In genomic region chr11:96195769-96196280, GRCm38 (mm10) we compare ENCODE assay signal across 38 mouse cellular contexts. TPM values are rescaled to one million over a fixed set of nuclear protein-coding genes. Genes with fewer than 3 reads are reported as not detected.
A peak's percentile ranks its signal among the peaks of the same experiment; 100 is the strongest.
DNase-seq lines count a peak whose midpoint lies in the region; ATAC-seq and TF ChIP-seq lines count a peak whose summit lies in the region.
"Had no signal": no experiment of that assay in that cellular context is flagged by ENCODE, and none has a peak within 500 bp of the region (broad histone marks: within the 10 kb centered on the region; RNA-seq: fewer than 3 reads in every experiment).

No protein-coding gene starts in this region.

- DNase-seq in midbrain, embryonic 10.5 days (ENCODE audit: low spot score) = peak; percentile 35
- peak; percentile 37 for DNase-seq in ZHBTc4 (ENCODE audit: low read depth, low spot score)
- DNase-seq in limb, embryonic 10.5 days (ENCODE audit: low spot score) = peak; percentile 57
- DNase-seq in kidney, adult 9 months = no peak
- no peak for DNase-seq in heart, adult 9 months (ENCODE audit: low spot score in 2 of 2)
- DNase-seq: adrenal gland, postnatal 25 days; cerebellum, adult 18-20 months; cerebellum, postnatal 10 days; gastrocnemius, adult 2 months; heart, adult 2 months; heart, postnatal 10 days; kidney, postnatal 14 days; layer of hippocampus, adult 9-11 months; liver; lung, embryonic 14.5 days; lung, postnatal 14 days; right cerebral cortex, adult 18-20 months; right cerebral cortex, postnatal 4 days; thymus, adult 18-20 months; thymus, postnatal 25 days had no signal

- no peaks in the 10 kb centered on the region for H3K9me3 ChIP-seq in midbrain, embryonic 10.5 days (replicated peaks)
- H3K9me3 ChIP-seq in midbrain, embryonic 13.5 days = no peaks in the 10 kb centered on the region
- no peaks in the 10 kb centered on the region for H3K9me3 ChIP-seq in ES-Bruce4 (replicated peaks; ENCODE audit: control insufficient read depth, insufficient read depth, low read length, poor library complexity, severe bottlenecking)
- no peaks in the 10 kb centered on the region for H3K9me3 ChIP-seq in limb, embryonic 10.5 days (replicated peaks)
- H3K9me3 ChIP-seq: embryonic facial prominence, embryonic 12.5 days; heart, embryonic 13.5 days; hindbrain, embryonic 10.5 days had no signal

- H3K4me1 ChIP-seq in midbrain, embryonic 10.5 days = peaks cover 4% of the 10 kb centered on the region; the same call in 1 of the 2 replicates
- H3K4me1 ChIP-seq in midbrain, embryonic 13.5 days (replicated peaks) = peaks cover 4% of the 10 kb centered on the region; the same call in 1 of the 2 replicates
- H3K4me1 ChIP-seq in ES-Bruce4 (ENCODE audit: control insufficient read depth, insufficient read depth, low read length) = no peaks in the 10 kb centered on the region
- H3K4me1 ChIP-seq in limb, embryonic 10.5 days = peaks cover 30% of the 10 kb centered on the region
- H3K4me1 ChIP-seq: embryonic facial prominence, embryonic 12.5 days had no signal

- no peak for ATAC-seq in midbrain, embryonic 13.5 days
- ATAC-seq: forebrain, embryonic 16.5 days; hindbrain, postnatal 0 days; intestine, postnatal 0 days; Patski had no signal

- H3K27ac ChIP-seq in midbrain, embryonic 10.5 days (replicated peaks) = no peak overlapping the region
- no peak overlapping the region for H3K27ac ChIP-seq in midbrain, embryonic 13.5 days
- no peak overlapping the region for H3K27ac ChIP-seq in ES-Bruce4 (ENCODE audit: insufficient read depth, low read length)
- no peak overlapping the region for H3K27ac ChIP-seq in limb, embryonic 10.5 days
- H3K27ac ChIP-seq: embryonic facial prominence, embryonic 12.5 days; gastrocnemius, adult 2 months; heart, adult 2 months; heart, embryonic 13.5 days; hindbrain, embryonic 10.5 days; hindbrain, postnatal 0 days; liver, embryonic 14.5 days; stomach, postnatal 0 days had no signal

- no peak for TF ChIP-seq POLR2A in ES-Bruce4 (IDR thresholded peaks at IDR 0.05; ENCODE audit: insufficient read depth, low read length)

- WGBS in midbrain, embryonic 10.5 days = 2% methylated on average over 20 of the region's 20 CpGs
- 1% methylated on average over 20 of the region's 20 CpGs for WGBS in midbrain, embryonic 13.5 days
- under 1% methylated on average over 20 of the region's 20 CpGs for WGBS in limb, embryonic 10.5 days

- H3K4me3 ChIP-seq in midbrain, embryonic 10.5 days = no peak overlapping the region
- H3K4me3 ChIP-seq in midbrain, embryonic 13.5 days (replicated peaks) = no peak overlapping the region
- H3K4me3 ChIP-seq in ES-Bruce4 (ENCODE audit: low read depth, low read length) = peak overlapping the region; percentile 18; the same call in 1 of the 2 replicates
- no peak overlapping the region for H3K4me3 ChIP-seq in limb, embryonic 10.5 days
- H3K4me3 ChIP-seq: embryonic facial prominence, embryonic 12.5 days; erythroblast, embryonic 14.5 days; gastrocnemius, adult 2 months; heart, adult 2 months; heart, embryonic 13.5 days; hindbrain, embryonic 10.5 days had no signal

- H3K9ac ChIP-seq in midbrain, embryonic 13.5 days (replicated peaks) = no peak overlapping the region
- no peak overlapping the region for H3K9ac ChIP-seq in ES-Bruce4 (ENCODE audit: low read depth, poor library complexity, severe bottlenecking)
- H3K9ac ChIP-seq: embryonic facial prominence, embryonic 12.5 days; heart, embryonic 13.5 days; liver, embryonic 14.5 days; lung, embryonic 14.5 days had no signal

- TF ChIP-seq EP300 in ES-Bruce4 (IDR thresholded peaks at IDR 0.05; ENCODE audit: insufficient read depth, low read depth, low read length) = no peak

- TF ChIP-seq CTCF in ES-Bruce4 (IDR thresholded peaks at IDR 0.05; ENCODE audit: low read depth, low read length) = no peak

- no peaks in the 10 kb centered on the region for H3K36me3 ChIP-seq in midbrain, embryonic 10.5 days
- H3K36me3 ChIP-seq in midbrain, embryonic 13.5 days = no peaks in the 10 kb centered on the region
- H3K36me3 ChIP-seq in ES-Bruce4 (ENCODE audit: control insufficient read depth, insufficient read depth, low read length, poor library complexity, severe bottlenecking) = no peaks in the 10 kb centered on the region
- H3K36me3 ChIP-seq in limb, embryonic 10.5 days = no peaks in the 10 kb centered on the region
- H3K36me3 ChIP-seq: embryonic facial prominence, embryonic 12.5 days; heart, embryonic 13.5 days; hindbrain, embryonic 10.5 days had no signal

- no peak overlapping the region for H3K4me2 ChIP-seq in midbrain, embryonic 13.5 days (replicated peaks)
- H3K4me2 ChIP-seq: embryonic facial prominence, embryonic 12.5 days; heart, embryonic 13.5 days; lung, embryonic 14.5 days had no signal

- peaks cover 100% of the 10 kb centered on the region for H3K27me3 ChIP-seq in midbrain, embryonic 10.5 days (ENCODE audit: low read depth, poor library complexity, severe bottlenecking)
- peaks cover 100% of the 10 kb centered on the region for H3K27me3 ChIP-seq in midbrain, embryonic 13.5 days
- H3K27me3 ChIP-seq in ES-Bruce4 (ENCODE audit: control insufficient read depth, insufficient read depth, low read length, poor library complexity, severe bottlenecking) = peaks cover 27% of the 10 kb centered on the region
- peaks cover 100% of the 10 kb centered on the region for H3K27me3 ChIP-seq in limb, embryonic 10.5 days (ENCODE audit: low read depth, poor library complexity, severe bottlenecking)

RNA-seq across cellular contexts. Expression of gene Hoxb13, which starts 1.7 kb away (rescaled TPM):
- not detected in 2 replicates for polyA plus RNA-seq in midbrain, embryonic 10.5 days (2016; fragmentation: Nextera tagmentation; extraction: Ambion mirVana)
- polyA plus RNA-seq in midbrain, embryonic 13.5 days (2015; fragmentation: Nextera tagmentation; extraction: Ambion mirVana) = not detected in 2 replicates
- polyA plus RNA-seq in ES-Bruce4 (2011; ENCODE audit: insufficient read depth, insufficient read length, low read depth, missing spikeins) = not detected in 2 replicates
- not detected in 2 replicates for polyA plus RNA-seq in limb, embryonic 10.5 days (2016; fragmentation: Nextera tagmentation; extraction: Ambion mirVana)
- polyA plus RNA-seq: cortical plate, adult 2 months; embryonic facial prominence, embryonic 12.5 days; forebrain, embryonic 11.5 days; heart, adult 2 months; heart, embryonic 13.5 days; hindbrain, embryonic 10.5 days; hindbrain, postnatal 0 days; intestine, postnatal 0 days; kidney, embryonic 14.5 days; limb, embryonic 11.5 days; liver, embryonic 14.5 days; lung, embryonic 14.5 days; neural tube, embryonic 14.5 days; spleen, adult 2 months; stomach, postnatal 0 days had no signal

Comparison
In these comparisons a context has a peak if more than half of its experiments do, and no peak if none do; other contexts are left out.
1. DNase-seq: peak in midbrain, embryonic 10.5 days (single experiment), ZHBTc4 (single experiment) and limb, embryonic 10.5 days (single experiment); none in kidney, adult 9 months (single experiment) and heart, adult 9 months (0 of 2).